Mouse (Mus musculus) liver, adult (tissue): ENCODE measurements around the gene Smyd5.

ENCODE experiments used
- GATA4 ChIP-seq: IDR thresholded peaks from 2 replicates; pipeline ENCODE4 v1.6.1; 2014; ENCODE audit warnings: mild to moderate bottlenecking, low read length; ENCODE audit not compliant: insufficient replicate concordance

Gene Smyd5

DNA sequence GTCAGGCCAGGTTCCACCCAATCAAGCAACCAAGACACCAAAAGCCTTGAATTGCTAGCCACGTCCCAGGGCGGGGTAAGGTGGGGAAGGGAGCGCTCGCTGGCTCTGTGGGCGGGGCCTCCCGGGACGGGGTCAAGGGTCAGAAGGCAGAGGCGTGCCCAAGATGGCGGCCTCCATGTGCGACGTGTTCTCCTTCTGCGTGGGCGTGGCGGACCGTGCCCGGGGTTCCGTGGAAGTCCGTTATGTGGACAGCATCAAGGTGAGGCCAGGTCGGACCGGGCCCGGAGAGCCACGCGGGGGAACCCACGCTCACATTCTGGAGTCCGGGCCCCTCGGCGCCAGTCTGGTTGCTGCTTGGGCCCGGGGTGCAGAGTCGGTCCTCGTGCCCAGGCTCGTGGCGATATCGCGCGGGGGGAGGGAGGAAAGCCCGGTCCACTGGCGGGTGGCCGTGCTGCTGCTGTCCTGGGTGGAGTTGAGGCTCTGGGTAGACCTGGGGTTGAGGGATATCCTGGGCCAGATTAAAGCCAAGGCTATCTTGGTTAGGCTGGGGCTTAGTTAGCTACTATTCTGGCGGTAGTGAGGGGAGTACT, at the start of gene Smyd5:
Gene Smyd5 (plus strand): TSS at position 148 of the 590 bp plus-strand sequence.
- TF ChIP-seq GATA4: no peak

DNA sequence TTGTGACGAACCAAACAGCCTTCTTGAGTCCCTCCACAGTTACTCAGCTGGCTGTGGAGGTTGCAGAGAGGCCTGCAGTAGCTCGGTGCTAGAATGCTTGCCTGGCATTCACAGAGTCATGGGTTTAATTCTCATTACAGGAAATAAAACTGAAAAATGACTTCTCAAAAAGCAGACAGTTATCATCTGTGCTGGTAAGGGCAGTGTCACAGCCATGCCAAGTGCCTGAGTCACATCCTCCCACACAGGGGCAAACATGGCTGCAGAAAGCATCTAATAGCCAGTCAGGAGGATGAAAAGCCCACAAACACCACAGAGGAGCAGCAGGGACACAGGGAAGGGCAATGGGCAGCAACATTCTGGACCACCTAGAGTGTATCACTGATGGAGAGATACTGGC, 49.0 kb upstream of the Smyd5 start:
- TF ChIP-seq GATA4: no peak

DNA sequence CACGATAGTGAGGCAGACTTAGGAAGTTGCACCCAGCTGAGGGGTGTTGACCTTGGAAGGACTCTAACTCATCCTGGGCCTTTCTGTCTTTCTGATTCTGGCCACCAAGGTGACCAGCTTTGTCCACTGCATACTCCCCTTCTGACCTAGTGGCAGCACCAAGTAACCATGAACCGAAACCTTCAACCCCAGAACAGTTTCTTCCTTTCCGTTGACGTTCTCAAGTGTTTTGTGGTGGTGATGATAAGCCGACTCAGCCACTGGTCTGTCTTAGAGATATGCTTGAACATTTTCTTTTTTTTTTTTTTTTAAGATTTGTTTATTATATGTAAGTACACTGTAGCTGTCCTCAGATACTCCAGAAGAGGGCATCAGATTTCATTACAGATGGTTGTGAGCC, 43.2 kb upstream of the Smyd5 start:
- no peak for TF ChIP-seq GATA4

DNA sequence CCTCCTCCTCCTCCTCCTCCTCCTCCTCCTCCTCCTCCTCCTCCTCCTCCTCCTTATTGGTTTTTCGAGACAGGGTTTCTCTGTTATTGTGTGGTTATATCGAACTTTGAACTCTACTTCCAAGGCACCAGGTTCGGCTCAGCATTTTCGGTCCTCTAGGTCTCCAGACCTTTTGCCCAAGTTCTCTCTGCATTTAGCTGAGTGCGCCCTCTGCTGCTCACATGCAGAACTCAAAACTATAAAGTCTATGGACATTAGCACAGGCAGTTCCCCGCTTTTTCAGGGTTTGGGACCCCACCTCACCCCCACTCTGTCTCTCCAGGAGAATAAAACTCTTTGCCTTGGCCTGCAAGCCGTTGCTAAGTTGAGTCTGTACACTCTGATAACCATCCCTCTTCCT, 40.0 kb upstream of the Smyd5 start:
- TF ChIP-seq GATA4: no peak

DNA sequence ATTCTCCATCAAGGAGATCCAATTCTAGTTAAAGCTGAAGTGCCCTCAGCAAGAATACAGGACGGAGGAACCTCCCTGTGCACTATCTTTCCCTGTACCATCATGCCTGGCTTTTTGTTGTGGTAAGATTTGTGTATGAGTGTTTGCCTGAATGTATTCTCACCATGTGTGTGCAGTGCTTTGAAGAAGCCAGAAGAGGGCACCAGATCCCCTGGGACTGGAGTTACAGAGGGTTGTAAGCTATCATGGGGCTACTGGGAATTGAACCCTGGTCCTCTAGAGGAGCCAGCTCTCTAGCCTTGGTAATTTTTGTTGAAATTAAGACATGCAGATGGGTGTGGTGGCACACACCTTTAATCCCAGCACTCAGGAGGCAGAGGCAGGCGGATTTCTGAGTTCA, 36.4 kb upstream of the Smyd5 start:
- no peak for TF ChIP-seq GATA4

DNA sequence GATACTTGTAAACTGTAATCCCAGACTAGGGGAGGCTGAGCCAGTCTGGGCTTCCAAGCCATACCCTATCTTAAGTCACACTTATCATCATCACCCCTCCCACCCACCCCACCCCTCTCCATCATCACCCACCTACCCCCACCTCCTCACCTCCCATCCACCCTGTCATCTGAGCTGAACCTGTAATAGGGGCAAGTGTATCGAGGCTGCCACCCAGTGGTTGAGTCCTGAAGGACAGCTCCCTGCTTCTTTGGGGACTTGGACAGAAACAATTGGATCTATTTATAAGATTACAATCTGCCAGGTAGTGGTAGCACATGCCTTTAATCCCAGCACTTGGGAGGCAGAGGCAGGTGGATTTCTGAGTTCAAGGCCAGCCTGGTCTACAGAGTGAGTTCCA, 34.6 kb upstream of the Smyd5 start:
- no peak for TF ChIP-seq GATA4

DNA sequence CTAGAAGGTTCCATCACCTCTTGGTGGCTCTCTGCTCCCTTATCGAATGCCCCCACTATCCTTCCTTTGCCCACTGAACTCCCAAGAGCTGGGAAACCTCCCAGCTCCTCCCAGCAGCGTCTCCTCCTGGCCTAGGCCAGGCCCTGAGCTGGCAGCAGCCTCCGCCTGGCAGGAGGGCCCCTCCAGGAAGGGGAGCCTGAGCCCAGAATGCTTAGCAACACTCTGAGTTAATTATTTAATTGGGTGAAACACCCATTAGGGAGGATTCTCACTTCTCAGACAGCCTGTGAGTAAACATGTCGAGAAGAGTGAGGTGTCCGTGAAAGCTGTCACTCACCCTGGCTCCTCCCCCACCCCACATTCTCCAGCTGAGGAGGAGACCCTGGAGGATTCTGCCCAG, 32.1 kb upstream of the Smyd5 start:
- no peak for TF ChIP-seq GATA4

DNA sequence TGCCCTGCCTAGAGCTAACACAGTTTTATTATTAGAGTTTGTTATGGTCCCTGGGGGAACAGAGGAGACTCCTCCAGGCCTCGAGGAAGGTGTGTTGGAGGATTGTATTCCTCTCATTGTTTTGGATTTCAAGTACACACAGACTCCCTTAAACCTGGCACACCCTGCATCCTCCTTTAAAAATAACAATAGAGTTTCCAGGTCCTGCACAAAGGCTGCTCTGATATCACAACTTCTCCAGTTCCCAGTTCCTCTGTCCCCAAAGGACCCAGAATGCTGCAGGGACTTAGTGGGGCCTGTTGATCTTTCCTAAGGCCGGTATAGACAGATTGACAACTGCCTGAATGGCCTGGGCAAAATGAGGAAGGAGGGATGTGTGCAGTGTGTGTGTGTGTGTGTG, 29.2 kb upstream of the Smyd5 start:
- no peak for TF ChIP-seq GATA4

DNA sequence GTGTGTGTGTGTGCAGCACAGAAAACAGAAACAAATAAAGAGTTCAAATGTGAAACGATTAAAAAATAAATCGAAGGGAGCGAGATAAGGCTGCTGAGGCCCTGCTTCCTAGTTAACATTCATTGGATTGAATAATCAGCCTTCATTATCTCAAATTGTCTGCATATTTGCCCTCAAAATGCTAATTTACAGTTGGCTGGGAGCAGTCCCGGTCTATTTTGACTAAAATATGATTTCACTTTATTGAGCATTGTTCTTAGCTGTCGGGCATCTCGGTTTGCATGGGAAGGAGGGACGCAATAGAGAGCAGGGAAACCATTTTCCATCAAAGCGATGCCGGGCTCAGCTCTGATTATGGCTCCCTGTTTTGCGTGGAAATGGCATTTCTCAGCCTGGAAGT, 28.8 kb upstream of the Smyd5 start:
- no peak for TF ChIP-seq GATA4

DNA sequence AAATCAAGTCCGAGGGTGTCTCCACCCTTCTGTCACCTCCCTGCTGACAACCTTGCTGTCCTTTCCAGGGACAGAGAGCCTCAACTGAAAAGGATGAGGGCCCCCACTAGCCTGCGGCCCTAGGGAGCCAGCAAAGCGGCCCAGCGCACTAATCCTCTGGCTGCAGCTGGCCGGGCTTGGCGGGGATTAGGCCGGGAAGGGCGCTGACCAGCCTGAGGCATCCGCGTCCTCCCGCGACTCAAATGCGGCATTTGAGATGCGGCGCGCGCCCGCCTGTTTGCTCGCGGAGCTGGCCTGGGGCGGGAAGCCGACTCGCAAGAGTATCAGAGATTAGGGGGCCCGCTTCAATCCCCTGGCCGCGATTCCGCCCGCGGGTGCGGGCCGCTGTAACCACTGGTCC, 22.8 kb upstream of the Smyd5 start:
- TF ChIP-seq GATA4: no peak

DNA sequence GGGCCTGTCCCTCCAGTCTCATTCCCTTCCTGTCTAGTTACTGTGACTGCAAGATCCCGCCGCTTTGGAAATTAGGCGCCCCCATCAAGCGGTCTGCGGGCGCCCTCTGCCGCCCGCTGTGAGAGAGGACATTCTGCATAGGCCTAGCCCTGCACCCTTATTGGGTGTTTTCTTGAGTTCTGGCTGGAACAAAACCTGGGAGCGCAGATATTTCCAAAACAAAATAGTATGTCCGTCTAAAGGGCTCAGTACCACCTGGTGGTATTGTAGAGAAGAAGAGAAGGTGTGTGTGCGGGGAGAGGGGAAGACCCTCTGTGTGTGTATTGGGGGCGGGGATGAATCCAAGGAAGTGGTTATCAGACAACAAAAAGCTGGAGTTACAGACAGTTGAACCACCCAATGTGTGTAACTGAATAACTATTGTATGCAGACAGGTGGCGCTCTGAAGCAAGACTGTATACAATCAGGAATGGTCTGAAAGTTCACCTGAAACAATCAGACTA, 21.0 kb upstream of the Smyd5 start:
- no peak for TF ChIP-seq GATA4

DNA sequence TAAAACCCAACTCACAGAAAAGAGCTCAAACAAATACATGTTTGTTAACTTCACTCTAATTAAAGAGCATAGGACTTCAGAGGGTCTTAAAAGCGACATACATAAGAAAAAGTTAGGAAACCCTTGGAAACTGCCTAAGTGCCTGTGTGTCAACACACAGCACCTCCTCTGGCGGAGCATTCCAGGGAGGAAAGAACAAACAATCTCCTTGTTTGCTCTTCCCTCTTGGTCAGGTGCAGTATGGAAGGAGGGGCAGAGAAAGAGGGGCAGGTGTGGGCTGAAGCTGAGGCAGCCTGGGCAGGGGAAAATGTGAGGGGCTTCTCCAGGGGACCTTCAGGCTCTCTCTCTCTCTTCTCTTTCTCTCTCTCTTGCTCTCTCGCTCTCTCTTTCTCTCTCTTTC, 16.0 kb upstream of the Smyd5 start:
- TF ChIP-seq GATA4: no peak

DNA sequence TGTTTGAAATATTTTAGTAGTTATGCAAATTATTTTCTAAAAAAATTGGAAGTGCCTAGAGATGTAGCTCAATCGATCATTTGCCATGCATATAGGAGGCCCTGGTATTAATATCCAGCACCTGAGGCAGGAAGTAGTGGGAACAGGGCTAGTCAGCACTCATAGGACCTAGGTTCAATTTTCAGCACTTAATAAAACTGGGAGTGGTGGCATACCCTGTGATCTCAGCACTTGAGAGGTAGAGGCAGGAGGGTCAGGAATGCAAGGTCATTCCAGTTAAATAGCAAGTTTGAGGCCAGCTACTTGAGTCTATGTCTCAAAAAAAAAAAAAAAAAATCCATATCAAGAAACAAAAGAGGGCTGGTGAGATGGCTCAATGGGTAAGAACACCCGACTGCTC, 12.6 kb upstream of the Smyd5 start:
- no peak for TF ChIP-seq GATA4

DNA sequence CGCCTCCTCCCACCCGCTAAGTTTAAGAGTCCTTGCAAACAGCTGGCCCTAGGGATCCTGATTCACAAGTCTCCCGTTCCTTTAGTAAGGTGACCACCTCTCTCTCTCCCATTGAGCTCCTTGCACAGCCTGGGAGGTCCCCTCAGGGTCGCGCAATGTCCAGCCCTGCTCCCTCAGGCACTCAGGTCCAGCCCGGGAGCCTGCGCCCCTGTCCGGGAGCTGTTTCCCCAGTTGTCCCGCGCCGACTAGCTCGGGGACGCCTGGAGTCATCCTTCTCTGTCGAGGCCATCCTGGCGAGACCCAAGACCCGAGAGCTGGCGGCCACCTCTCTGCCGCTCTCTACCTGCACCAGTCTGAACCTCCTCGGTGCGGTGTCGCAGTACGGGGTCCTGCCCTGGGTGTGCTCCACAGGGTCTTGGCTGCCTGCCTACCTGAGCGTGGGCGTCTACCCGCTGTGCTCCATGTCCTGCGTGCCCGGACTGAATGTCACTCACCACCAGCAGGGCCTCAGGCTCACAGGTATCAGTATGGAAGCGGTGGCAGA, 7.9 kb upstream of the Smyd5 start, which contains the start of gene Noto:
Gene Noto (plus strand): TSS at position 51 of the 544 bp plus-strand sequence.
- TF ChIP-seq GATA4: no peak

DNA sequence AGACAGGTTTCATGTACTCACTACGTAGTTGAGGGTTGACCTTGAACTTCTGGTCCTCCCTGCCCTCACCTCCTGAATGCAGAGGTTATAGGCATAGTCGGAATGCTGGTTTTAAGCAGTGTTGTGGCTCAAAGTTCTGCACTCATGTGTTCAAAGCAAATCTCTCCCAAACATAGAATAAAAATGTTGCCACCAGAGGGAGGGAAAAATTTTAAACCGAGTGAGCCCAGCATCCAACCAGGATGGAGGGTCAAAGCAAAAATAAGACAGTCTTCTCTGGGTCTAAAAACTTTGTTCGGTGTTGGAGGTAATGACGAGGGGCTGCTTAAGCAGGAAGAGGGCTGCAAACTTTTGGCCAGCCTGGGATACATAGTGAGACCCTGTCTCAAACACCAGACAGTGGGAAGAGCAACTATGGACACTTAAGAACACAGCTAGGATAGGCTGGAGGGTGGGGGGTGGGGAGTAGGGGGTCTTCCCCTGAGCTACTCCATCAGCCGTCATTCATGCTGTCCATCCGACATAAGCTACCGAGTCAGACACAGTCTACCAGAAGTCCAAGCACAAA, 431 bp upstream of the Smyd5 start:
- TF ChIP-seq GATA4: no peak

DNA sequence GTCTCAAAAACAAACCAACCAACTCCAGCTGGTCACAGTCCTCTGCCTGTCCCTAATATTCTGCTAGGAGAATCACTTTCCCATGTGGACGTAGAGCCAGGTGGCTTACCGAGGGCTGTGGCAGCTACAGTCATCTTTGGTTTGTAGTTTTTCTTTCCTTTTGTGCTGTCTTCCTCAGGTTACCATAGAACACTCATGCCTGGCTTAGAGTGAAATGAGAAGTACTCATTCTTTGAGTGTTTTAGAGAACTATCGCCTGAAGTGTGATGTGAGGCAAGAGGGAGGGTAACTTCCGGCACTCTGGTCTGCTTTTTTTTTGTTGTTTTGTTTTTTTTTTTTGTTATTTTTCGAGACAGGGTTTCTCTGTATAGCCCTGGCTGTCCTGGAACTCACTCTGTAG, 2.1 kb downstream of the Smyd5 start:
- TF ChIP-seq GATA4: no peak

DNA sequence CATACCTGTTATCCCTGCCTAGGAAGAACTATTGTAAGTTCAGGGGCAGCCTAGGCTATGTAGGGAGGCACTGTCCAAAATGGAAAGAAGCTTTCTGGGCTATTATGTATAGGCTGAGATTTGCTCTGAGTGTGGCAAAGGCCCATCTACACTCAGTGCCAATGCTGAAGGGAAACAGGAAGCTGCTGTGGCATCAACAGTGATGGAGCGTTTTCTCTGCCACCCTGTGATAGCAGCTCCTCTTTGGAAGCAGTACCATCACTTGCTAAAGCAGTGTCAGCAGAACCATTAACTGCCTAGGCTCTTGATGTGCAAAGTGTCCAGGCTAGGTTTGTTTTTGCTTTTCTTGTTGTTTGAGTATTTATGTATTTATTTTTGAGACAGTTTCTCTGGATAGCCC, 4.4 kb downstream of the Smyd5 start:
- no peak for TF ChIP-seq GATA4
